Mouse (Mus musculus): ENCODE results near the gene Dhrs11. TPM values are rescaled to one million over a fixed set of nuclear protein-coding genes. Genes with fewer than 3 reads are reported as not detected.

Gene Dhrs11
- polyA plus RNA-seq, 1 experiment from 2014 or later = 10.7 TPM

GRCm38 (mm10) chr11:84870337-84871043, 41.7 kb upstream of the Dhrs11 start, which contains the start of gene Ggnbp2:
Gene Ggnbp2, minus strand, starts transcription at chr11:84870817.
- ATAC-seq (ENCODE audit: low FRiP score, low TSS enrichment) (peak; percentile 91), DNase-seq (ENCODE audit: low spot score) (peak; percentile 97)
- H3K27ac ChIP-seq (replicated peaks) = peak within 1 kb of the TSS; percentile 100
- H3K36me3 ChIP-seq (ENCODE audit: control insufficient read depth, insufficient read depth, low read length) = no peaks in the 10 kb centered on the region
- no peaks in the 10 kb centered on the region for H3K27me3 ChIP-seq (ENCODE audit: control insufficient read depth, insufficient read depth, low read length)
- peak within 1 kb of the TSS; percentile 97 for H3K9ac ChIP-seq (ENCODE audit: low read length)
- TF ChIP-seq EP300 (optimal IDR thresholded peaks at IDR 0.05) = peak; percentile 96
- no peak for TF ChIP-seq CTCF (IDR thresholded peaks at IDR 0.05; ENCODE audit: low read depth)
- no peaks in the 10 kb centered on the region for H3K4me1 ChIP-seq (replicated peaks; ENCODE audit: control insufficient read depth, insufficient read depth)
- peak within 1 kb of the TSS; percentile 88 for H3K4me2 ChIP-seq (replicated peaks; ENCODE audit: low read depth)
- peak within 1 kb of the TSS; percentile 91 for H3K4me3 ChIP-seq (ENCODE audit: low read depth, low read length)
- WGBS = under 1% methylated on average over 47 of the region's 62 CpGs
- no peaks in the 10 kb centered on the region for H3K9me3 ChIP-seq (ENCODE audit: control insufficient read depth, low read length)

GRCm38 (mm10) chr11:84869537-84870232, 40.9 kb upstream of the Dhrs11 start:
- peak; percentile 6 for TF ChIP-seq EP300 (optimal IDR thresholded peaks at IDR 0.05)
- no peak for TF ChIP-seq CTCF (IDR thresholded peaks at IDR 0.05; ENCODE audit: low read depth)
- H3K9ac ChIP-seq (ENCODE audit: low read length) = peak overlapping the region; percentile 97
- H3K27me3 ChIP-seq (ENCODE audit: control insufficient read depth, insufficient read depth, low read length) = no peaks in the 10 kb centered on the region
- H3K4me3 ChIP-seq (ENCODE audit: low read depth, low read length) = peak overlapping the region; percentile 91
- no peaks in the 10 kb centered on the region for H3K4me1 ChIP-seq (replicated peaks; ENCODE audit: control insufficient read depth, insufficient read depth)
- WGBS = under 1% methylated on average over 47 of the region's 61 CpGs
- peak overlapping the region; percentile 98 for H3K27ac ChIP-seq (replicated peaks)
- peak overlapping the region; percentile 88 for H3K4me2 ChIP-seq (replicated peaks; ENCODE audit: low read depth)
- peak; percentile 99 for DNase-seq (ENCODE audit: low spot score)
- no peaks in the 10 kb centered on the region for H3K36me3 ChIP-seq (ENCODE audit: control insufficient read depth, insufficient read depth, low read length)
- no peaks in the 10 kb centered on the region for H3K9me3 ChIP-seq (ENCODE audit: control insufficient read depth, low read length)
- ATAC-seq (ENCODE audit: low FRiP score, low TSS enrichment) = peak; percentile 87

GRCm38 (mm10) chr11:84868786-84869259, 40.0 kb upstream of the Dhrs11 start:
- DNase-seq (ENCODE audit: low spot score) (no peak), ATAC-seq (ENCODE audit: low FRiP score, low TSS enrichment) (no peak)
- Histone ChIP-seq H3K4me3 (ENCODE audit: low read depth, low read length) (peak overlapping the region; percentile 91), H3K27ac (replicated peaks) (peak overlapping the region; percentile 98), H3K27me3 (ENCODE audit: control insufficient read depth, insufficient read depth, low read length) (no peaks in the 10 kb centered on the region), H3K9me3 (ENCODE audit: control insufficient read depth, low read length) (no peaks in the 10 kb centered on the region), H3K4me2 (replicated peaks; ENCODE audit: low read depth) (peak overlapping the region; percentile 88), H3K4me1 (replicated peaks; ENCODE audit: control insufficient read depth, insufficient read depth) (no peaks in the 10 kb centered on the region), H3K36me3 (ENCODE audit: control insufficient read depth, insufficient read depth, low read length) (no peaks in the 10 kb centered on the region), H3K9ac (ENCODE audit: low read length) (peak overlapping the region; percentile 97)
- TF ChIP-seq EP300 (optimal IDR thresholded peaks at IDR 0.05) (no peak), CTCF (IDR thresholded peaks at IDR 0.05; ENCODE audit: low read depth) (no peak)
- WGBS = 6% methylated on average over 7 of the region's 7 CpGs

- Histone ChIP-seq H3K4me1 (replicated peaks; ENCODE audit: control insufficient read depth, insufficient read depth) (no peaks in the 10 kb centered on the region), H3K9ac (ENCODE audit: low read length) (no peak overlapping the region), H3K9me3 (ENCODE audit: control insufficient read depth, low read length) (no peaks in the 10 kb centered on the region), H3K4me3 (ENCODE audit: low read depth, low read length) (no peak overlapping the region), H3K27ac (replicated peaks) (no peak overlapping the region), H3K36me3 (ENCODE audit: control insufficient read depth, insufficient read depth, low read length) (no peaks in the 10 kb centered on the region), H3K27me3 (ENCODE audit: control insufficient read depth, insufficient read depth, low read length) (no peaks in the 10 kb centered on the region), H3K4me2 (replicated peaks; ENCODE audit: low read depth) (no peak overlapping the region)
- 63% methylated on average over 2 of the region's 2 CpGs for WGBS
- DNase-seq (ENCODE audit: low spot score) (no peak), ATAC-seq (ENCODE audit: low FRiP score, low TSS enrichment) (no peak)
- TF ChIP-seq EP300 (optimal IDR thresholded peaks at IDR 0.05) = no peak
- TF ChIP-seq CTCF (IDR thresholded peaks at IDR 0.05; ENCODE audit: low read depth) = no peak
These were observed 38.8 kb upstream of the Dhrs11 start for GRCm38 (mm10) chr11:84867586-84867985.

GRCm38 (mm10) chr11:84865268-84865667, 36.5 kb upstream of the Dhrs11 start:
- no peaks in the 10 kb centered on the region for H3K9me3 ChIP-seq (ENCODE audit: control insufficient read depth, low read length)
- H3K36me3 ChIP-seq (ENCODE audit: control insufficient read depth, insufficient read depth, low read length) = 0 out of 2 replicates have a peak, but pooled peaks cover 2% of the 10 kb centered on the region
- DNase-seq (ENCODE audit: low spot score) = no peak
- 44% methylated on average over 2 of the region's 2 CpGs for WGBS
- TF ChIP-seq CTCF (IDR thresholded peaks at IDR 0.05; ENCODE audit: low read depth) (no peak), EP300 (optimal IDR thresholded peaks at IDR 0.05) (no peak)
- no peaks in the 10 kb centered on the region for H3K27me3 ChIP-seq (ENCODE audit: control insufficient read depth, insufficient read depth, low read length)
- H3K27ac ChIP-seq (replicated peaks) = no peak overlapping the region
- H3K4me1 ChIP-seq (replicated peaks; ENCODE audit: control insufficient read depth, insufficient read depth) = no peaks in the 10 kb centered on the region
- ATAC-seq (ENCODE audit: low FRiP score, low TSS enrichment) = no peak
- no peak overlapping the region for H3K9ac ChIP-seq (ENCODE audit: low read length)
- no peak overlapping the region for H3K4me3 ChIP-seq (ENCODE audit: low read depth, low read length)
- H3K4me2 ChIP-seq (replicated peaks; ENCODE audit: low read depth) = no peak overlapping the region

- Histone ChIP-seq H3K36me3 (ENCODE audit: control insufficient read depth, insufficient read depth, low read length) (peaks cover 17% of the 10 kb centered on the region), H3K27me3 (ENCODE audit: control insufficient read depth, insufficient read depth, low read length) (no peaks in the 10 kb centered on the region), H3K4me2 (replicated peaks; ENCODE audit: low read depth) (no peak overlapping the region), H3K9ac (ENCODE audit: low read length) (no peak overlapping the region), H3K4me3 (ENCODE audit: low read depth, low read length) (no peak overlapping the region), H3K9me3 (ENCODE audit: control insufficient read depth, low read length) (no peaks in the 10 kb centered on the region), H3K4me1 (replicated peaks; ENCODE audit: control insufficient read depth, insufficient read depth) (no peaks in the 10 kb centered on the region), H3K27ac (replicated peaks) (no peak overlapping the region)
- 84% methylated on average over 6 of the region's 6 CpGs for WGBS
- ATAC-seq (ENCODE audit: low FRiP score, low TSS enrichment) (no peak), DNase-seq (ENCODE audit: low spot score) (no peak)
- TF ChIP-seq CTCF (IDR thresholded peaks at IDR 0.05; ENCODE audit: low read depth) = no peak
- no peak for TF ChIP-seq EP300 (optimal IDR thresholded peaks at IDR 0.05)
These were observed 26.5 kb upstream of the Dhrs11 start for GRCm38 (mm10) chr11:84855285-84855684.

Measured in stomach, postnatal 0 days (tissue).